8 mouse cellular contexts compared by ENCODE assay signal in genomic region chr4:102087091-102087565, GRCm38 (mm10). TPM values are rescaled to one million over a fixed set of nuclear protein-coding genes. Genes with fewer than 3 reads are reported as not detected.
DNase-seq lines count a peak whose midpoint lies in the region; ATAC-seq and TF ChIP-seq lines count a peak whose summit lies in the region.

Gene Pde4b (plus strand): TSS chr4:102087543.

- no peak within 1 kb of the TSS for H3K27ac ChIP-seq in kidney, adult 2 months (ENCODE audit: insufficient read depth, low read depth, low read length)
- no peak within 1 kb of the TSS for H3K27ac ChIP-seq in forebrain, embryonic 16.5 days (ENCODE audit: low read length)
- peak within 1 kb of the TSS; percentile 34; the same call in 1 of the 2 replicates for H3K27ac ChIP-seq in hindbrain, embryonic 14.5 days
- no peak within 1 kb of the TSS for H3K27ac ChIP-seq in liver, embryonic 16.5 days (ENCODE audit: low read length)

- peak within 1 kb of the TSS; percentile 86 for H3K4me2 ChIP-seq in forebrain, embryonic 16.5 days (ENCODE audit: low read length)
- H3K4me2 ChIP-seq in hindbrain, embryonic 14.5 days (replicated peaks) = peak within 1 kb of the TSS; percentile 97
- peak within 1 kb of the TSS; percentile 38 for H3K4me2 ChIP-seq in liver, embryonic 16.5 days (ENCODE audit: low read depth, low read length)

- ATAC-seq in activated CD4-positive, CD25-positive, alpha-beta regulatory T cell, adult 4 months = no peak
- ATAC-seq in forebrain, embryonic 16.5 days = peak; percentile 52; the same call in 1 of the 2 replicates
- peak; percentile 62 for ATAC-seq in hindbrain, embryonic 14.5 days (ENCODE audit: low FRiP score)
- ATAC-seq in liver, embryonic 16.5 days (ENCODE audit: low read depth) = no peak

- peak within 1 kb of the TSS; percentile 55 for H3K9ac ChIP-seq in forebrain, embryonic 16.5 days (replicated peaks; ENCODE audit: low read depth, low read length)
- H3K9ac ChIP-seq in hindbrain, embryonic 14.5 days = peak within 1 kb of the TSS; percentile 75
- H3K9ac ChIP-seq in liver, embryonic 16.5 days (ENCODE audit: low read depth, low read length) = no peak within 1 kb of the TSS

- TF ChIP-seq CTCF in kidney, adult 2 months (conservative IDR thresholded peaks at IDR 0.05; ENCODE audit: insufficient read depth, insufficient read length, low read depth, low read length) = no peak

- peak within 1 kb of the TSS; percentile 45 for H3K4me3 ChIP-seq in kidney, adult 2 months (ENCODE audit: insufficient read depth, low read depth, low read length)
- H3K4me3 ChIP-seq in forebrain, embryonic 16.5 days (replicated peaks; ENCODE audit: low read length) = peak within 1 kb of the TSS; percentile 60
- H3K4me3 ChIP-seq in hindbrain, embryonic 14.5 days (replicated peaks; ENCODE audit: low read length) = peak within 1 kb of the TSS; percentile 63
- peak within 1 kb of the TSS; percentile 14 for H3K4me3 ChIP-seq in liver, embryonic 16.5 days (ENCODE audit: low read depth, low read length)

- 5% methylated on average over 11 of the region's 11 CpGs for WGBS in kidney, adult 2 months
- WGBS in forebrain, embryonic 16.5 days = 5% methylated on average over 11 of the region's 11 CpGs
- WGBS in hindbrain, embryonic 14.5 days = 8% methylated on average over 11 of the region's 11 CpGs
- WGBS in liver, embryonic 16.5 days (ENCODE audit: insufficient replicate concordance) = 5% methylated on average over 11 of the region's 11 CpGs

- no peaks in the 10 kb centered on the region for H3K36me3 ChIP-seq in kidney, adult 2 months (ENCODE audit: control insufficient read depth, insufficient read depth, low read length)
- H3K36me3 ChIP-seq in forebrain, embryonic 16.5 days (ENCODE audit: control insufficient read depth, insufficient read depth) = no peaks in the 10 kb centered on the region
- no peaks in the 10 kb centered on the region for H3K36me3 ChIP-seq in hindbrain, embryonic 14.5 days (replicated peaks; ENCODE audit: control insufficient read depth, insufficient read depth)
- H3K36me3 ChIP-seq in liver, embryonic 16.5 days (ENCODE audit: control insufficient read depth, insufficient read depth) = no peaks in the 10 kb centered on the region

- H3K27me3 ChIP-seq in kidney, adult 2 months (replicated peaks; ENCODE audit: control insufficient read depth, insufficient read depth, low read length) = peaks cover 2% of the 10 kb centered on the region; the same call in 1 of the 2 replicates
- peaks cover 8% of the 10 kb centered on the region for H3K27me3 ChIP-seq in forebrain, embryonic 16.5 days (replicated peaks; ENCODE audit: control insufficient read depth, insufficient read depth, low read length)
- peaks cover 29% of the 10 kb centered on the region for H3K27me3 ChIP-seq in hindbrain, embryonic 14.5 days (ENCODE audit: control insufficient read depth, insufficient read depth, low read length)
- peaks cover 17% of the 10 kb centered on the region for H3K27me3 ChIP-seq in liver, embryonic 16.5 days (ENCODE audit: control insufficient read depth, insufficient read depth, low read depth, low read length)

- DNase-seq in kidney, adult 2 months = no peak
- DNase-seq in kidney, postnatal 10 days = no peak
- no peak for DNase-seq in hindbrain, embryonic 14.5 days (ENCODE audit: low spot score)
- DNase-seq in testis, postnatal 14 days (ENCODE audit: low spot score) = no peak
- no peak for DNase-seq in urinary bladder, adult 18-20 months (ENCODE audit: low spot score in 2 of 2)

- H3K9me3 ChIP-seq in forebrain, embryonic 16.5 days (ENCODE audit: control insufficient read depth, low read length) = no peaks in the 10 kb centered on the region
- no peaks in the 10 kb centered on the region for H3K9me3 ChIP-seq in hindbrain, embryonic 14.5 days (ENCODE audit: control insufficient read depth, low read length)
- H3K9me3 ChIP-seq in liver, embryonic 16.5 days (replicated peaks; ENCODE audit: control insufficient read depth, low read length) = no peaks in the 10 kb centered on the region

- no peaks in the 10 kb centered on the region for H3K4me1 ChIP-seq in kidney, adult 2 months (ENCODE audit: control insufficient read depth, insufficient read depth, low read length)
- peaks cover 7% of the 10 kb centered on the region; the same call in 1 of the 2 replicates for H3K4me1 ChIP-seq in forebrain, embryonic 16.5 days (replicated peaks; ENCODE audit: control insufficient read depth, insufficient read depth, low read length)
- H3K4me1 ChIP-seq in hindbrain, embryonic 14.5 days (replicated peaks; ENCODE audit: control insufficient read depth, insufficient read depth, low read length) = peaks cover 8% of the 10 kb centered on the region; the same call in 1 of the 2 replicates
- H3K4me1 ChIP-seq in liver, embryonic 16.5 days (ENCODE audit: control insufficient read depth, low read depth, low read length) = no peaks in the 10 kb centered on the region

- TF ChIP-seq POLR2A in kidney, adult 2 months (IDR thresholded peaks at IDR 0.05; ENCODE audit: low read depth, low read length) = no peak

RNA-seq across cellular contexts. Expression of gene Pde4b, which starts in this region (rescaled TPM):
- 8.7 and 11.5 TPM in 2 replicates for polyA plus RNA-seq in kidney, adult 2 months (2012; rRNA removed)
- polyA plus RNA-seq in activated CD4-positive, CD25-positive, alpha-beta regulatory T cell, adult 4 months (2017; shearing (Covaris generic)) = 10 to 100 TPM; 57.3 to 59.4 TPM
- 29.3 and 32.1 TPM in 2 replicates for polyA plus RNA-seq in forebrain, embryonic 16.5 days (2015; fragmentation: Nextera tagmentation; extraction: Ambion mirVana)
- 44.6 and 51.2 TPM in 2 replicates for polyA plus RNA-seq in hindbrain, embryonic 14.5 days (2014; fragmentation: Nextera tagmentation; extraction: Ambion mirVana)
- 2.1 and 3.1 TPM in 2 replicates for polyA plus RNA-seq in liver, embryonic 16.5 days (2015; fragmentation: Nextera tagmentation; extraction: Ambion mirVana)

Comparison
In these comparisons a context has a peak if more than half of its experiments do, and no peak if none do; other contexts are left out.
1. ATAC-seq: peak in forebrain, embryonic 16.5 days (single experiment) and hindbrain, embryonic 14.5 days (single experiment); none in activated CD4-positive, CD25-positive, alpha-beta regulatory T cell, adult 4 months (single experiment) and liver, embryonic 16.5 days (single experiment).
2. H3K4me2 ChIP-seq: peak in every context shown above with its lines; median percentile 97 in hindbrain, embryonic 14.5 days; 86 in forebrain, embryonic 16.5 days; 38 in liver, embryonic 16.5 days.
3. Peak in every context shown above with its lines, with median percentiles within 50 percentile points of each other: H3K4me3 ChIP-seq.